Mouse (Mus musculus): ENCODE measurements at regions not wholly inside any gene's neighbourhood (a gene's known extent, or its start where the extent isn't known, plus 50 kb on each side); places are given as distances from the start of the nearest gene placed in this dataset.

- TF ChIP-seq TCF12 (IDR thresholded peaks at IDR 0.05; ENCODE audit: low read depth, low read length), result no peak
- Histone ChIP-seq H3K27me3 (ENCODE audit: control insufficient read depth in 1 of 2, insufficient read depth in 2 of 2, low read length in 2 of 2) (no peaks in the 10 kb centered on the region), H3K4me1 (ENCODE audit: control insufficient read depth in 1 of 2, insufficient read depth in 2 of 2, low read length in 2 of 2) (no peaks in the 10 kb centered on the region), H3K9me3 (replicated peaks; ENCODE audit: insufficient read depth, low read length) (no peaks in the 10 kb centered on the region), H3K36me3 (ENCODE audit: control insufficient read depth in 1 of 2, insufficient read depth in 2 of 2, low read length in 2 of 2) (no peaks in the 10 kb centered on the region), H3K9ac (ENCODE audit: control insufficient read depth, low read depth, low read length, poor library complexity, severe bottlenecking) (no peak overlapping the region), H3K27ac (ENCODE audit: control insufficient read depth, low read depth, low read length) (no peak overlapping the region), H3K79me2 (ENCODE audit: control insufficient read depth, insufficient read depth, low read length, poor library complexity) (no peaks in the 10 kb centered on the region), H3K4me3 (ENCODE audit: control insufficient read depth in 1 of 2, insufficient read depth in 1 of 2, low read depth in 2 of 2, low read length in 2 of 2) (no peak overlapping the region)
- DNase-seq (ENCODE audit: low read depth, low spot score), result no peak
Observed at GRCm38 (mm10) chr13:10654086-10654422, 293.4 kb upstream of the Chrm3 start.

GRCm38 (mm10) chr13:10653376-10654085 is 292.9 kb upstream of the Chrm3 start:
- Histone ChIP-seq H3K9ac (ENCODE audit: control insufficient read depth, low read depth, low read length, poor library complexity, severe bottlenecking) (no peak overlapping the region), H3K27ac (ENCODE audit: control insufficient read depth, low read depth, low read length) (no peak overlapping the region), H3K4me1 (ENCODE audit: control insufficient read depth in 1 of 2, insufficient read depth in 2 of 2, low read length in 2 of 2) (no peaks in the 10 kb centered on the region), H3K79me2 (ENCODE audit: control insufficient read depth, insufficient read depth, low read length, poor library complexity) (no peaks in the 10 kb centered on the region), H3K36me3 (ENCODE audit: control insufficient read depth in 1 of 2, insufficient read depth in 2 of 2, low read length in 2 of 2) (no peaks in the 10 kb centered on the region), H3K9me3 (replicated peaks; ENCODE audit: insufficient read depth, low read length) (no peaks in the 10 kb centered on the region), H3K27me3 (ENCODE audit: control insufficient read depth in 1 of 2, insufficient read depth in 2 of 2, low read length in 2 of 2) (no peaks in the 10 kb centered on the region), H3K4me3 (ENCODE audit: control insufficient read depth in 1 of 2, insufficient read depth in 1 of 2, low read depth in 2 of 2, low read length in 2 of 2) (no peak overlapping the region)
- no peak for TF ChIP-seq POLR2A (IDR thresholded peaks at IDR 0.05; ENCODE audit: control insufficient read depth in 1 of 2, insufficient read depth in 1 of 2, low read depth in 1 of 2, low read length in 2 of 2, poor library complexity in 1 of 2)
- TF ChIP-seq HCFC1 (IDR thresholded peaks at IDR 0.05; ENCODE audit: low read depth, low read length), result no peak
- no peak for TF ChIP-seq GABPA (IDR thresholded peaks at IDR 0.05; ENCODE audit: low read depth, low read length)
- TF ChIP-seq GATA1 (IDR thresholded peaks at IDR 0.05; ENCODE audit: low read depth, low read length), result no peak
- no peak for TF ChIP-seq CTCF (IDR thresholded peaks at IDR 0.05 in 2 of 3, conservative IDR thresholded peaks at IDR 0.05 in 1 of 3; ENCODE audit: control insufficient read depth in 1 of 3, insufficient read depth in 1 of 3, low read depth in 2 of 3, low read length in 3 of 3, poor library complexity in 1 of 3, severe bottlenecking in 1 of 3)
- TF ChIP-seq MAX (IDR thresholded peaks at IDR 0.05; ENCODE audit: low read length), result no peak
- TF ChIP-seq MYC (IDR thresholded peaks at IDR 0.05; ENCODE audit: low read depth, low read length), result no peak
- no peak for TF ChIP-seq POLR2AphosphoS2 (IDR thresholded peaks at IDR 0.05; ENCODE audit: low read length)
- no peak for TF ChIP-seq ZMIZ1 (IDR thresholded peaks at IDR 0.05; ENCODE audit: low read depth, low read length)
- no peak for TF ChIP-seq JUND (IDR thresholded peaks at IDR 0.05; ENCODE audit: low read depth, low read length)
- TF ChIP-seq MEF2A (IDR thresholded peaks at IDR 0.05; ENCODE audit: extremely low read depth, insufficient replicate concordance, low read depth, low read length, poor library complexity, severe bottlenecking), result no peak
- TF ChIP-seq ELF1 (IDR thresholded peaks at IDR 0.05; ENCODE audit: low read depth, low read length), result no peak
- TF ChIP-seq MYB (IDR thresholded peaks at IDR 0.05; ENCODE audit: low read depth, low read length), result no peak
- TF ChIP-seq TAL1 (IDR thresholded peaks at IDR 0.05; ENCODE audit: low read length), result no peak
- no peak for DNase-seq (ENCODE audit: low read depth, low spot score)

GRCm38 (mm10) chr13:10636859-10637258 is 276.2 kb upstream of the Chrm3 start:
- no peaks in the 10 kb centered on the region for H3K36me3 ChIP-seq (ENCODE audit: control insufficient read depth in 1 of 2, insufficient read depth in 2 of 2, low read length in 2 of 2)
- H3K4me3 ChIP-seq (ENCODE audit: control insufficient read depth in 1 of 2, insufficient read depth in 1 of 2, low read depth in 2 of 2, low read length in 2 of 2), result no peak overlapping the region
- H3K4me1 ChIP-seq (ENCODE audit: control insufficient read depth in 1 of 2, insufficient read depth in 2 of 2, low read length in 2 of 2), result no peaks in the 10 kb centered on the region
- H3K9me3 ChIP-seq (replicated peaks; ENCODE audit: insufficient read depth, low read length), result no peaks in the 10 kb centered on the region
- DNase-seq (ENCODE audit: low read depth, low spot score), result no peak
- no peaks in the 10 kb centered on the region for H3K79me2 ChIP-seq (ENCODE audit: control insufficient read depth, insufficient read depth, low read length, poor library complexity)
- no peak overlapping the region for H3K27ac ChIP-seq (ENCODE audit: control insufficient read depth, low read depth, low read length)
- no peak overlapping the region for H3K9ac ChIP-seq (ENCODE audit: control insufficient read depth, low read depth, low read length, poor library complexity, severe bottlenecking)
- H3K27me3 ChIP-seq (ENCODE audit: control insufficient read depth in 1 of 2, insufficient read depth in 2 of 2, low read length in 2 of 2), result no peaks in the 10 kb centered on the region
- TF ChIP-seq POLR2AphosphoS2 (IDR thresholded peaks at IDR 0.05; ENCODE audit: low read length), result no peak
- TF ChIP-seq SIN3A (IDR thresholded peaks at IDR 0.05; ENCODE audit: low read length), result no peak
- TF ChIP-seq BHLHE40 (IDR thresholded peaks at IDR 0.05; ENCODE audit: borderline replicate concordance, low read depth, low read length), result no peak
- TF ChIP-seq MXI1 (IDR thresholded peaks at IDR 0.05; ENCODE audit: low read depth, low read length), result no peak
- TF ChIP-seq POLR2AphosphoS5 (IDR thresholded peaks at IDR 0.05; ENCODE audit: borderline replicate concordance, low read depth, low read length), result no peak
- TF ChIP-seq RAD21 (IDR thresholded peaks at IDR 0.05; ENCODE audit: low read depth, low read length), result no peak
- no peak for TF ChIP-seq MAFK (IDR thresholded peaks at IDR 0.05; ENCODE audit: borderline replicate concordance, low read depth, low read length)
- no peak for TF ChIP-seq JUND (IDR thresholded peaks at IDR 0.05; ENCODE audit: low read depth, low read length)
- TF ChIP-seq UBTF (IDR thresholded peaks at IDR 0.05; ENCODE audit: borderline replicate concordance, insufficient read depth, low read depth, low read length), result no peak

Measured in MEL (cell line).